Mouse (Mus musculus): ENCODE measurements around the gene Csad.

GRCm38 (mm10) chr15:102177417-102177816 is 27.1 kb downstream of the Csad start:
- no peak for TF ChIP-seq CTCF (IDR thresholded peaks at IDR 0.05; ENCODE audit: low read depth)
- TF ChIP-seq EP300 (IDR thresholded peaks at IDR 0.05; ENCODE audit: low read depth) = no peak
